Mouse (Mus musculus): Measurements from ENCODE around the gene St6galnac3.

DNA sequence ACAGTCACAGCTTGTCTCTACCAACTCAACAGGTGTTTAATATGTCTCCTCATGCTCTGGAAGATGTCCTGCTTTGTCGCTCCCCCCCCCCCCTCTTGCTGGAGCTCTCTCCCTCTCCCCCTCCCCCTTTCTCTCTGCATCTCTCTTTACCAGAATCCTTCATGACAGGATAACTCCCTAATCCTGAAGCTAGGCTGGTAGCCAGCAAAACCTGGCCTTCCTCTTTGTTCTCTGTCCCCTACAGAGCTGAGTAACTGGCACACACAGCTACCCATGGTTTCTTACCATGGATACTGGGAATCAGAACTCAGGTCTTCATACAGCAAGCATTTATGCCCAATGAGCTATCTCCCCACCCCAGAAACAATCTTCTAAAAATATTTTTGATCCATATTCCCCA lies 87.6 kb downstream of the St6galnac3 start:
- no peak for TF ChIP-seq HCFC1 (IDR thresholded peaks at IDR 0.05; ENCODE audit: low read depth, low read length)
- no peak for TF ChIP-seq TBP (conservative IDR thresholded peaks at IDR 0.05; ENCODE audit: low read depth, low read length)
- TF ChIP-seq EP300 (IDR thresholded peaks at IDR 0.05; ENCODE audit: low read length) = no peak
- no peak for TF ChIP-seq CHD2 (IDR thresholded peaks at IDR 0.05; ENCODE audit: low read length)
- no peak for TF ChIP-seq CHD1 (IDR thresholded peaks at IDR 0.05; ENCODE audit: low read depth, low read length)
- TF ChIP-seq ZKSCAN1 (IDR thresholded peaks at IDR 0.05; ENCODE audit: borderline replicate concordance, low read depth, low read length) = no peak
- TF ChIP-seq CTCF (conservative IDR thresholded peaks at IDR 0.05 in 1 of 2, IDR thresholded peaks at IDR 0.05 in 1 of 2; ENCODE audit: low read depth in 2 of 2, low read length in 2 of 2) = no peak
- no peak for TF ChIP-seq ZC3H11A (IDR thresholded peaks at IDR 0.05; ENCODE audit: low read depth, low read length)
- TF ChIP-seq ELF1 (IDR thresholded peaks at IDR 0.05; ENCODE audit: low read depth, low read length) = no peak
- no peak for TF ChIP-seq POLR2A (IDR thresholded peaks at IDR 0.05; ENCODE audit: low read depth, low read length)

Measured in CH12.LX (cell line).